Comparison of ENCODE assay signal across 8 mouse cellular contexts in the genomic region with DNA sequence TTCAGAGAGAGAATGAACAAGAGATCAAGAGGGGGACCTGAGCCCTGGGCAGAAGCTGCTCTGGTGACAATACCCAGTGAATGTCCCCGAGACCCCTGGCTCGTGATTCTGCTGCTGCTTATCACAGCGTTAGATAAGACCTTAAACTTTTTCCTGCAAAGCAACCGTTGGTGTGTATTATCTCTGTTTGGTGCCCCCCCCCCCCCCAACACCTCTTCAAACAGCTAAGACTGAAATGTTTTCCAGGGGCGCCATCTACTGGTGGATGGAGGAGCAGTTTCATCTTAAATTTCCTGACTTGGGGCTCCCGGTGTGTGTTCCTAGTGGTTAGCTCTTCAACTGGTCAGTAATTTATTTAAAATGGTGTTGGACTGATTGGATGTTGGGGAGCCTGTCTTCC. TPM values are rescaled to one million over a fixed set of nuclear protein-coding genes. Genes with fewer than 3 reads are reported as not detected.
DNase-seq lines count a peak whose midpoint lies in the region; ATAC-seq and TF ChIP-seq lines count a peak whose summit lies in the region.

No protein-coding gene starts in this region.

- no peaks in the 10 kb centered on the region for H3K36me3 ChIP-seq in hindbrain, embryonic 10.5 days
- no peaks in the 10 kb centered on the region for H3K36me3 ChIP-seq in hindbrain, embryonic 13.5 days
- H3K36me3 ChIP-seq in ES-E14 (ENCODE audit: control insufficient read depth, insufficient read depth, low read length, poor library complexity, severe bottlenecking), result peaks cover 6% of the 10 kb centered on the region; the same call in 1 of the 2 replicates
- no peaks in the 10 kb centered on the region for H3K36me3 ChIP-seq in heart, embryonic 10.5 days

- peaks cover 29% of the 10 kb centered on the region for H3K27me3 ChIP-seq in hindbrain, embryonic 10.5 days (ENCODE audit: insufficient read depth, poor library complexity, severe bottlenecking)
- peaks cover 15% of the 10 kb centered on the region for H3K27me3 ChIP-seq in hindbrain, embryonic 13.5 days
- H3K27me3 ChIP-seq in heart, embryonic 10.5 days (ENCODE audit: insufficient read depth, poor library complexity, severe bottlenecking), result peaks cover 34% of the 10 kb centered on the region

- no peaks in the 10 kb centered on the region for H3K9me3 ChIP-seq in hindbrain, embryonic 10.5 days
- H3K9me3 ChIP-seq in hindbrain, embryonic 13.5 days, result no peaks in the 10 kb centered on the region
- no peaks in the 10 kb centered on the region for H3K9me3 ChIP-seq in ES-E14 (ENCODE audit: control insufficient read depth, insufficient read depth, low read depth, low read length)
- no peaks in the 10 kb centered on the region for H3K9me3 ChIP-seq in heart, embryonic 10.5 days

- peaks cover 58% of the 10 kb centered on the region for H3K4me1 ChIP-seq in hindbrain, embryonic 10.5 days (replicated peaks)
- peaks cover 26% of the 10 kb centered on the region for H3K4me1 ChIP-seq in hindbrain, embryonic 13.5 days (replicated peaks)
- H3K4me1 ChIP-seq in ES-E14 (ENCODE audit: control insufficient read depth in 2 of 2, insufficient read depth in 2 of 2, low read length in 2 of 2, poor library complexity in 1 of 2), result peaks cover 10 to 11% of the 10 kb centered on the region in 2 experiments; a peak in 2 of 4 replicates
- H3K4me1 ChIP-seq in heart, embryonic 10.5 days, result peaks cover 39% of the 10 kb centered on the region

- no peak overlapping the region for H3K27ac ChIP-seq in hindbrain, embryonic 10.5 days
- no peak overlapping the region for H3K27ac ChIP-seq in hindbrain, embryonic 13.5 days
- no peak overlapping the region for H3K27ac ChIP-seq in ES-E14 (ENCODE audit: insufficient read depth, low read depth, low read length, poor library complexity, severe bottlenecking)
- H3K27ac ChIP-seq in heart, embryonic 10.5 days, result no peak overlapping the region

- in situ Hi-C loops in ES-E14 (cut with MboI; ENCODE audit: low sequenced_read_pairs in 2 of 2, unreplicated experiment in 2 of 2), result loop anchor here in 1 of 2 experiments (10.0 kb wide), 1 partner anchor 55 kb away; no protein-coding TSS in a partner anchor

- WGBS in hindbrain, embryonic 10.5 days, result 10% methylated on average over 6 of the region's 6 CpGs
- 8% methylated on average over 6 of the region's 6 CpGs for WGBS in hindbrain, embryonic 13.5 days
- 3% methylated on average over 6 of the region's 6 CpGs for WGBS in heart, embryonic 10.5 days

- DNase-seq in hindbrain, embryonic 10.5 days (ENCODE audit: low spot score), result peak; percentile 66
- peak; percentile 54 for DNase-seq in ES-E14 (ENCODE audit: low read depth, low spot score)
- peak; percentile 89 for DNase-seq in cerebellum, adult 9-10 months
- DNase-seq in heart, embryonic 10.5 days (ENCODE audit: low spot score), result peak; percentile 86
- DNase-seq in left cerebral cortex, adult 8-10 months (ENCODE audit: low spot score in 2 of 2), result peak; percentile 46 to 50
- DNase-seq in naive thymus-derived CD4-positive, alpha-beta T cell, adult 2 months (ENCODE audit: low read depth), result peak; percentile 92
- DNase-seq in thymus, adult 18-20 months, result peak; percentile 31 to 55

- H3K4me3 ChIP-seq in hindbrain, embryonic 10.5 days, result no peak overlapping the region
- H3K4me3 ChIP-seq in hindbrain, embryonic 13.5 days, result no peak overlapping the region
- H3K4me3 ChIP-seq in ES-E14 (ENCODE audit: insufficient read depth in 1 of 2, low read depth in 1 of 2, low read length in 2 of 2, poor library complexity in 1 of 2, severe bottlenecking in 1 of 2), result no peak overlapping the region; a peak in 1 of 4 replicates
- no peak overlapping the region for H3K4me3 ChIP-seq in heart, embryonic 10.5 days

- H3K9ac ChIP-seq in hindbrain, embryonic 13.5 days, result no peak overlapping the region
- no peak overlapping the region for H3K9ac ChIP-seq in ES-E14 (ENCODE audit: insufficient read depth, low read depth, low read length, poor library complexity, severe bottlenecking)

- no peak for ATAC-seq in hindbrain, embryonic 13.5 days (ENCODE audit: low FRiP score)

- H3K4me2 ChIP-seq in hindbrain, embryonic 13.5 days, result no peak overlapping the region

TF ChIP-seq in ES-E14, 5 proteins besides CTCF, POLR2A, EP300 and RAD21:
- TF ChIP-seq ZC3H11A (IDR thresholded peaks at IDR 0.05; ENCODE audit: borderline replicate concordance, low read depth, low read length) (0 out of 2 replicates have a peak, but pooled peaks have one; percentile 36), MAFK (IDR thresholded peaks at IDR 0.05; ENCODE audit: insufficient read depth, low read depth, low read length) (no peak)

RNA-seq across cellular contexts. Expression of gene Slc7a5, which starts 2.2 kb away (rescaled TPM):
- 27.2 and 27.6 TPM in 2 replicates for polyA plus RNA-seq in hindbrain, embryonic 10.5 days (2016; fragmentation: Nextera tagmentation; extraction: Ambion mirVana)
- polyA plus RNA-seq in hindbrain, embryonic 13.5 days (2015; fragmentation: Nextera tagmentation; extraction: Ambion mirVana), result 37.9 and 39.7 TPM in 2 replicates
- total RNA-seq in ES-E14 (2012; rRNA removed), result 173 and 307 TPM in 2 replicates
- polyA plus RNA-seq in heart, embryonic 10.5 days (2016; fragmentation: Nextera tagmentation; extraction: Ambion mirVana), result 18.7 and 20.9 TPM in 2 replicates
- 10 to 100 TPM; 57.0 to 73.5 (median 61.5) TPM for total RNA-seq in left cerebral cortex, adult 8-10 months (2022)

RNA-seq across cellular contexts. Expression of gene Car5a, which starts 35.0 kb away (rescaled TPM):
- polyA plus RNA-seq in hindbrain, embryonic 10.5 days (2016; fragmentation: Nextera tagmentation; extraction: Ambion mirVana), result 0.12 and 0.17 TPM in 2 replicates
- 0.19 and 0.43 TPM in 2 replicates for polyA plus RNA-seq in hindbrain, embryonic 13.5 days (2015; fragmentation: Nextera tagmentation; extraction: Ambion mirVana)
- 0.18 and 0.37 TPM in 2 replicates for total RNA-seq in ES-E14 (2012; rRNA removed)
- not detected in 2 replicates for polyA plus RNA-seq in heart, embryonic 10.5 days (2016; fragmentation: Nextera tagmentation; extraction: Ambion mirVana)
- under 1 TPM in 1 of 4 experiments, not detected in 3; 0.53 TPM for total RNA-seq in left cerebral cortex, adult 8-10 months (2022)

RNA-seq across cellular contexts. Expression of gene Banp, which starts 39.9 kb away (rescaled TPM):
- 56.9 and 64.5 TPM in 2 replicates for polyA plus RNA-seq in hindbrain, embryonic 10.5 days (2016; fragmentation: Nextera tagmentation; extraction: Ambion mirVana)
- 50.3 and 59.0 TPM in 2 replicates for polyA plus RNA-seq in hindbrain, embryonic 13.5 days (2015; fragmentation: Nextera tagmentation; extraction: Ambion mirVana)
- total RNA-seq in ES-E14 (2012; rRNA removed), result 53.8 and 67.8 TPM in 2 replicates
- 35.8 and 58.5 TPM in 2 replicates for polyA plus RNA-seq in heart, embryonic 10.5 days (2016; fragmentation: Nextera tagmentation; extraction: Ambion mirVana)
- total RNA-seq in left cerebral cortex, adult 8-10 months (2022), result 10 to 100 TPM; 26.1 to 35.5 (median 27.9) TPM
